In genomic region chr5:27147397-27147945, GRCm38 (mm10) we compare ENCODE assay signal across 31 mouse cellular contexts.
DNase-seq lines count a peak whose midpoint lies in the region; ATAC-seq lines count a peak whose summit lies in the region.
"Had no signal": no experiment of that assay in that cellular context is flagged by ENCODE, and none has a peak within 500 bp of the region (broad histone marks: within the 10 kb centered on the region; RNA-seq: fewer than 3 reads in every experiment).

No protein-coding gene starts in this region.

- H3K27me3 ChIP-seq in embryonic facial prominence, embryonic 14.5 days (replicated peaks; ENCODE audit: control insufficient read depth, insufficient read depth, low read length) = no peaks in the 10 kb centered on the region
- H3K27me3 ChIP-seq in embryonic facial prominence, embryonic 10.5 days (replicated peaks; ENCODE audit: low read depth, poor library complexity, severe bottlenecking) = no peaks in the 10 kb centered on the region
- no peaks in the 10 kb centered on the region for H3K27me3 ChIP-seq in midbrain, embryonic 12.5 days
- no peaks in the 10 kb centered on the region for H3K27me3 ChIP-seq in midbrain, embryonic 16.5 days (ENCODE audit: control insufficient read depth, insufficient read depth, low read depth, low read length)
- no peaks in the 10 kb centered on the region for H3K27me3 ChIP-seq in midbrain, embryonic 15.5 days (replicated peaks)
- H3K27me3 ChIP-seq: embryonic facial prominence, embryonic 15.5 days; forebrain, embryonic 13.5 days; limb, embryonic 15.5 days; liver, embryonic 13.5 days; megakaryocyte, embryonic 14.5 days; neural tube, embryonic 15.5 days had no signal

- WGBS in embryonic facial prominence, embryonic 14.5 days = 67% methylated on average over 6 of the region's 6 CpGs
- WGBS in embryonic facial prominence, embryonic 10.5 days = 79% methylated on average over 6 of the region's 6 CpGs
- WGBS in midbrain, embryonic 12.5 days = 75% methylated on average over 6 of the region's 6 CpGs
- 59% methylated on average over 6 of the region's 6 CpGs for WGBS in midbrain, embryonic 16.5 days
- WGBS in midbrain, embryonic 15.5 days = 66% methylated on average over 6 of the region's 6 CpGs

- peak; percentile 2 for DNase-seq in embryonic facial prominence, embryonic 14.5 days (ENCODE audit: low spot score)
- no peak for DNase-seq in embryonic facial prominence, embryonic 10.5 days (ENCODE audit: low spot score)
- no peak for DNase-seq in right cerebral cortex, postnatal 25 days
- no peak for DNase-seq in c-Kit-positive CD71-positive TER-119-positive erythroid progenitor cells, embryonic 14.5 days (ENCODE audit: low spot score)
- DNase-seq: adrenal gland, adult 8-10 months; cerebellum, adult 11 months; cerebellum, adult 9-10 months; gastrocnemius, postnatal 25 days; heart, adult 11 months; heart, postnatal 36 days; kidney, adult 18-20 months; kidney, postnatal 4 days; liver, embryonic 13.5 days; lung, adult 18-20 months; lung, postnatal 4 days; right cerebral cortex, adult 18-20 months; thymus, postnatal 4 days had no signal

- no peaks in the 10 kb centered on the region for H3K36me3 ChIP-seq in embryonic facial prominence, embryonic 14.5 days (ENCODE audit: control insufficient read depth, insufficient read depth, low read length)
- H3K36me3 ChIP-seq in embryonic facial prominence, embryonic 10.5 days (replicated peaks) = no peaks in the 10 kb centered on the region
- H3K36me3 ChIP-seq in midbrain, embryonic 12.5 days = no peaks in the 10 kb centered on the region
- H3K36me3 ChIP-seq in midbrain, embryonic 16.5 days (ENCODE audit: control insufficient read depth, insufficient read depth, low read length) = no peaks in the 10 kb centered on the region
- H3K36me3 ChIP-seq in midbrain, embryonic 15.5 days (replicated peaks) = no peaks in the 10 kb centered on the region
- H3K36me3 ChIP-seq: embryonic facial prominence, embryonic 15.5 days; G1E; heart, embryonic 10.5 days; limb, embryonic 10.5 days; limb, embryonic 15.5 days; liver, embryonic 13.5 days; neural tube, embryonic 15.5 days had no signal

- no peak overlapping the region for H3K4me2 ChIP-seq in embryonic facial prominence, embryonic 14.5 days (ENCODE audit: low read depth, low read length)
- no peak overlapping the region for H3K4me2 ChIP-seq in midbrain, embryonic 12.5 days (replicated peaks)
- H3K4me2 ChIP-seq in midbrain, embryonic 16.5 days (ENCODE audit: low read length) = no peak overlapping the region
- no peak overlapping the region for H3K4me2 ChIP-seq in midbrain, embryonic 15.5 days
- H3K4me2 ChIP-seq: embryonic facial prominence, embryonic 15.5 days; forebrain, embryonic 13.5 days; limb, embryonic 15.5 days; liver, embryonic 13.5 days; neural tube, embryonic 15.5 days had no signal

- no peak overlapping the region for H3K4me3 ChIP-seq in embryonic facial prominence, embryonic 14.5 days (ENCODE audit: low read depth, low read length)
- H3K4me3 ChIP-seq in embryonic facial prominence, embryonic 10.5 days = no peak overlapping the region
- no peak overlapping the region for H3K4me3 ChIP-seq in midbrain, embryonic 12.5 days
- no peak overlapping the region for H3K4me3 ChIP-seq in midbrain, embryonic 16.5 days (ENCODE audit: low read depth, low read length)
- no peak overlapping the region for H3K4me3 ChIP-seq in midbrain, embryonic 15.5 days
- H3K4me3 ChIP-seq: embryonic facial prominence, embryonic 15.5 days; forebrain, embryonic 13.5 days; heart, embryonic 10.5 days; limb, embryonic 10.5 days; limb, embryonic 15.5 days; liver, embryonic 13.5 days; megakaryocyte, embryonic 14.5 days; neural tube, embryonic 15.5 days had no signal

- H3K27ac ChIP-seq in embryonic facial prominence, embryonic 14.5 days (replicated peaks; ENCODE audit: low read depth, low read length) = no peak overlapping the region
- no peak overlapping the region for H3K27ac ChIP-seq in embryonic facial prominence, embryonic 10.5 days (replicated peaks)
- H3K27ac ChIP-seq in midbrain, embryonic 12.5 days (replicated peaks) = no peak overlapping the region
- no peak overlapping the region for H3K27ac ChIP-seq in midbrain, embryonic 16.5 days (ENCODE audit: low read length)
- H3K27ac ChIP-seq in midbrain, embryonic 15.5 days = no peak overlapping the region
- H3K27ac ChIP-seq: embryonic facial prominence, embryonic 15.5 days; forebrain, embryonic 13.5 days; heart, embryonic 10.5 days; kidney, postnatal 0 days; limb, embryonic 10.5 days; limb, embryonic 15.5 days; liver, embryonic 13.5 days; neural tube, embryonic 15.5 days had no signal

- H3K4me1 ChIP-seq in embryonic facial prominence, embryonic 14.5 days (ENCODE audit: control insufficient read depth, insufficient read depth, low read length) = no peaks in the 10 kb centered on the region
- no peaks in the 10 kb centered on the region for H3K4me1 ChIP-seq in embryonic facial prominence, embryonic 10.5 days
- H3K4me1 ChIP-seq in midbrain, embryonic 12.5 days = peaks cover 2% of the 10 kb centered on the region; the same call in 1 of the 2 replicates
- H3K4me1 ChIP-seq in midbrain, embryonic 16.5 days (ENCODE audit: control insufficient read depth, insufficient read depth, low read length) = no peaks in the 10 kb centered on the region
- H3K4me1 ChIP-seq in midbrain, embryonic 15.5 days = no peaks in the 10 kb centered on the region
- H3K4me1 ChIP-seq: embryonic facial prominence, embryonic 15.5 days; forebrain, embryonic 13.5 days; heart, embryonic 10.5 days; limb, embryonic 10.5 days; limb, embryonic 15.5 days; liver, embryonic 13.5 days; megakaryocyte, embryonic 14.5 days; neural tube, embryonic 15.5 days had no signal

- no peaks in the 10 kb centered on the region for H3K9me3 ChIP-seq in embryonic facial prominence, embryonic 14.5 days (ENCODE audit: control insufficient read depth, low read length)
- no peaks in the 10 kb centered on the region for H3K9me3 ChIP-seq in embryonic facial prominence, embryonic 10.5 days
- no peaks in the 10 kb centered on the region for H3K9me3 ChIP-seq in midbrain, embryonic 12.5 days
- no peaks in the 10 kb centered on the region for H3K9me3 ChIP-seq in midbrain, embryonic 16.5 days (replicated peaks; ENCODE audit: control insufficient read depth, low read length, poor library complexity, severe bottlenecking)
- H3K9me3 ChIP-seq in midbrain, embryonic 15.5 days = no peaks in the 10 kb centered on the region
- H3K9me3 ChIP-seq: embryonic facial prominence, embryonic 15.5 days; forebrain, embryonic 13.5 days; heart, embryonic 10.5 days; limb, embryonic 10.5 days; limb, embryonic 15.5 days; liver, embryonic 13.5 days; neural tube, embryonic 15.5 days had no signal

- H3K9ac ChIP-seq in embryonic facial prominence, embryonic 14.5 days (ENCODE audit: low read depth, low read length) = no peak overlapping the region
- no peak overlapping the region for H3K9ac ChIP-seq in midbrain, embryonic 12.5 days (replicated peaks)
- no peak overlapping the region for H3K9ac ChIP-seq in midbrain, embryonic 16.5 days (ENCODE audit: low read depth, low read length)
- no peak overlapping the region for H3K9ac ChIP-seq in midbrain, embryonic 15.5 days
- H3K9ac ChIP-seq: embryonic facial prominence, embryonic 15.5 days; forebrain, embryonic 13.5 days; limb, embryonic 15.5 days; liver, embryonic 13.5 days; neural tube, embryonic 15.5 days had no signal

- ATAC-seq in embryonic facial prominence, embryonic 14.5 days (ENCODE audit: low read depth) = no peak
- peak; percentile 58; the same call in 1 of the 2 replicates for ATAC-seq in midbrain, embryonic 12.5 days (ENCODE audit: low FRiP score, low read depth)
- ATAC-seq in midbrain, embryonic 16.5 days = no peak
- 0 out of 2 replicates have a peak, but pooled peaks have one; percentile 48 for ATAC-seq in midbrain, embryonic 15.5 days (replicated peaks)
- ATAC-seq: forebrain, embryonic 13.5 days; inflammation-experienced regulatory T-cells, adult 6 months; lung, postnatal 0 days had no signal

Comparison
In these comparisons a context has a peak if more than half of its experiments do, and no peak if none do; other contexts are left out.
1. ATAC-seq: peak in midbrain, embryonic 12.5 days (single experiment) and midbrain, embryonic 15.5 days (single experiment); none in embryonic facial prominence, embryonic 14.5 days (single experiment) and midbrain, embryonic 16.5 days (single experiment).